Mouse (Mus musculus) retina, postnatal 1 day (tissue): ENCODE measurements at regions not wholly inside any gene's neighbourhood (a gene's known extent, or its start where the extent isn't known, plus 50 kb on each side); places are given as distances from the start of the nearest gene placed in this dataset.

Experiments
- DNase-seq: peaks from one replicate; pipeline ENCODE4 v3.0.0-alpha.2; 2012

DNA sequence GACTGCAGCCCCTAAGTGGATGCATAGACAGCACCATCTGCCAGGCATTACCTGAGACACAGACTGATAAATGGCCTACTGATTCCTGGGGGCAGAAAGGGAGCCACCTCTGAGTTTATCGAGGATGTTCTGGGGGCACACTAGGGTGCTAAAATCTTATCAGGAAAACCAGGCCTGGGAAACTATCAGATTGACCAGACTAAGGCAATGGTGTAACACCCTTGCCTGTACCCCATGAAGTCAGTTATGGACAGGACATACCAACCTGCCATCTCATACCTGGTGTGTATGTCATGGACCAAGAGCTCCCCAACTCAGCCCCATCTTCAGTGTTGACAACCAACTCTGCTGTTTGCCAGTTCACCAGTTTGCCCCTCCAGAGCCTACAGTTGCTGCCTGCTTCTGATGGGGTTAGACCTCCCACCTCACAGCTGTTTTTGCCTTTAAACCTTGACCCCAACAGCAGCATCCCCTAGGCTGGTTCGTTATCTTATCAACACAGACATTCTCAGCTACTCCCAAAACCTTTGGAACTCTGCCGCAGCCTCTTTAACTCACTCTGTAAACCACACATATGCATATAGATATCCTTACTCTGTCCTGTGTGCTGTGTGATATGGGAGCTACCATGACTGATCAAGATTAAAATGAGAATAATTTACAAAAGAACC lies 83.6 kb upstream of the Irs2 start:
- DNase-seq: no peak

GRCm38 (mm10) chr8:11088946-11089665 lies 80.8 kb upstream of the Irs2 start:
- DNase-seq: no peak

DNA sequence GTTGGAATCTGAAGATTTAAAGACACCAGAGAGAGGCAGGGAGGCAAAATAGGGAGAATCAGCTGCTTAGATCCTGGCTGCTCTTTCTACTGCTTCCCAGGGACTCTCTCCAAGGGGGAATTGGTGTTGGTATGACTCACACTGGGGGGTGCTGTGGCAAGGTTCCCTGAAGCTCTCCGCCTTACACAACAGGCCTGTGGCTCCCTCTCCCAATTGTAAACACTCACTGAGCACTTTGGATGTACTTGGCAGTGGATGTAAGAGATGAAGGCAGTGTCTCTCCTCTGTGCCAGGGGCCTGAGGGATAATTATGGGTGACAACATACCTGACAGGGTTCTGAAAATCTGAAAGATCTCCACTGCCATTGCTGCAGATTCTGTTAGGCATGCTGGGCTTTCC lies 77.0 kb upstream of the Irs2 start:
- no peak for DNase-seq

DNA sequence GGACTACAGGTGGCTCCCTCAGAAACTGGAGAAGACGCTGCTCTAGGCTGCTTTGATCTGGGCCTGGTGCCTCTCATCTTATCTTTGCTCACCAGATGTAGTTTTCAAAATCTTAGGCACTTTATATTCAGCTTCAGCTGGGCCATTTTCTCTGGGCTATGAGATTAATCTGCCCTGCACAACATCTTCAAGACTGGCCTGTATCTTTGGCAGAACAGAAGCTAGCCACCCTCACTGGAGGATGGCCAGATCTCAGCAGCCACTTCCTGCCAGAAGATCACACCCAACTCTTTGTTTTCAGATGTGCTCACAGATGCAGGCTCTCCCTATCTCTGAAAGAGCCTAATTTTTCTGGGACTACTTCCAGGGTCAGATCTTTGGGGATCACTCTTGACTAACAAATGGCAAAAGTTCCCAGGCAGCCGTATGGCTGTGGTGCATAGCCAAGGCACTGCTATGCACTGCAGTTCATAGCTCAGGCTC lies 75.8 kb upstream of the Irs2 start:
- no peak for DNase-seq

DNA sequence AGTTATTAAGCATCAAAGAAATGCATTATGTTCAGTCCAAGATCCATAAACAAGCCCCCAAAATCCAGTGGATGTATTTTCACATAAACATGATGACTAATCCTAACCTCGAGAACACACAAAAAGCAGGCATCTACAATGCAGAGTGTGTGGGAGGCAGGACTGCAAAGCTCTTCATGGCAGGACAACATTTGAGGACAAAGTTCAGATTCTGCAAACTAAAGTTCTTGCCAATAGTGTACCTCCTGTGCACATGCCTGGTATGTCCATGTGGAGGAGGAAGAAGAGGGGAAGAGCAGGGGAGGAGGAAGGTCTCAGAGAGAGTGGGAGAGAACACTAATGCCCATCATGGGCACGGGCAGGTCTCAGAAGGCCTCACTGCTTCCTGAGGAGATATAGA lies 72.6 kb upstream of the Irs2 start:
- no peak for DNase-seq

- DNase-seq: no peak
These were observed 71.5 kb upstream of the Irs2 start for GRCm38 (mm10) chr8:11079805-11080204.

DNA sequence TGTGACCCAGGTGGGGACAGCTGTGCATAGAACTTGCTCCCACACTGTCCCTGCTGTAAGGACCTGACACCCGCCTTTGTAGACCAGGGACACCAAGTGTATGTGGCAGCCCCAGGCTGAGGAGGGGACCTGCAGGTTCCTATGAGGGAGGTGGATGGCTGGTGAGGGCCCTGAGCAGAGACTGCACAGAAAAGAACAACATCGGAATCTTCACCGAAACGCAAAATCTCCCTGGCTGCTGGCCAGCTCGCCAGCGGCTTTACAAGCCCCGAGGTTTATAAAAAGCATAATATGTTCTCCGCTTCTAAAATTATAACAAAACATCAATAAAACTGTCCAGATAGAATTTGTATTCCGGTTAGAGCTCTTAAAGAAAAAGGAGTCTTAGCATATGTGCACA lies 68.9 kb upstream of the Irs2 start:
- DNase-seq: no peak

- DNase-seq: peak; percentile 8
These were observed 62.9 kb upstream of the Irs2 start for GRCm38 (mm10) chr8:11071162-11071561.

- DNase-seq: no peak
These were observed 59.2 kb upstream of the Irs2 start for GRCm38 (mm10) chr8:11067450-11067849.

DNA sequence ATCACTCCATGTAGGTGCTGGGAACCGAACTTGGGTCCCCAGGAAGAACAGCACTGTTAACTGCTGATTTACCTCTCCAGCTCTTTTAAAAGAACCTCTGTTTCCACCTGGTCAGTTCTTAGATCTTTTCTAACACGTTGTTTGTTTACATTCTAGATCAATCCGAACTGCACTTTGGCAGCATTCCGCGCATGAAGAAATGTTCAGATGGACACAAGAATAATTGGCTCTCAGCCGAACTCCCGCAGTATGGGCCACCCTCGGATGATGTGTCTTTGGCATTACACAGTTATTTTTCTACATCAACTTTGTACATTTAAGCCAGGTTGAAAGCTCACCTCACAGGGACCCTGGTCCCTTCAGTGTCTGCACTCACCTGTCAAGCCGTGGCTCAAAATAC lies 57.7 kb upstream of the Irs2 start:
- no peak for DNase-seq

DNA sequence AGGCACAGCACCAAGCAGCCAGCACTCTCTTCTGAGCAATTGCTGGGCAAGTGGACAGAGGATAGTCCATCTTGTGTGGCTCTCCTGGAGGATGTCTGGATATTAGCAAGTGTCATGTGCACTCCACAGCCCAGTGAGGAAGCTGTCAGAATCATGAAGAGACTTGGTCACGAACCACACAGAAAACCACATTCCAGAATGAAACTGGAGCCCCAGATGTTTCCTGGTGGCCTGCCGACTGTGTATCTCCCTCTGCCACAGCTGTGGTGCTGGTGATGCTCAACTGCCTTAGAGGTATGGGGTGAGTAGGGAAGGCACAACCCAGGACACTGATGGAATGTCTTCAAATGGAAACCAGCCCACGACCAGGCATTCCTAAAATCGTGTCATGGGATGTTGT lies 57.0 kb upstream of the Irs2 start:
- DNase-seq: no peak

- no peak for DNase-seq
These were observed 54.8 kb upstream of the Irs2 start for GRCm38 (mm10) chr8:11063058-11063457.

DNA sequence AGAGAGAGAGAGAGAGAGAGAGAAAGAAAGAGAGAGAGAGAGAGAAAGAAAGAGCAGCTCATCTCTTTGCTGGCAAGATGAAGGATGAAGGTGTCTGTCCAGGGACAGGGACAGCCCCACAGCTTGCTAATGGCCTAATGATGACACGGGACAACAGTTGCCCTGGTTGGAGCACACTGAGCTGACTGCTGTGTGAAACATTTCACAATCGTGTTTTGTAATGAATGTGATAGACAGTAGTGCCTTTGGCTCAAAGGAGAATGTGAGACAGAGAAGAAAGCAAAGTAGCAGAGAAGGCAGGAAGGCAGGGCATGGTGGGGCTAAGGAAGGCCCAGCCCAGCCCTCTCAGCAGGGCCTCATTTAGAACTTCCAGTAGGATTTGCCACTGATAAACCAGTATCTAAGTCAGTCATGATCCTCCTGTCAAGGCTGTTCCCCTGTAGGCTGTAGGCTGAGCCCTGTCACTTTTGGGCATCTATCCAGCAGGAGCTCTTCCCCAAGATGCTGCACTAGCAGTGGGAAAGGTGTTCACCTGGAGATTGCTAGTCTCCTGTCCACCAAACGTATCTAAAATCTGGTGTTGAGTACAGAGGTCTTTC lies 54.2 kb upstream of the Irs2 start:
- DNase-seq: no peak

- DNase-seq: no peak
These were observed 53.5 kb upstream of the Irs2 start for GRCm38 (mm10) chr8:11061711-11062110.

DNA sequence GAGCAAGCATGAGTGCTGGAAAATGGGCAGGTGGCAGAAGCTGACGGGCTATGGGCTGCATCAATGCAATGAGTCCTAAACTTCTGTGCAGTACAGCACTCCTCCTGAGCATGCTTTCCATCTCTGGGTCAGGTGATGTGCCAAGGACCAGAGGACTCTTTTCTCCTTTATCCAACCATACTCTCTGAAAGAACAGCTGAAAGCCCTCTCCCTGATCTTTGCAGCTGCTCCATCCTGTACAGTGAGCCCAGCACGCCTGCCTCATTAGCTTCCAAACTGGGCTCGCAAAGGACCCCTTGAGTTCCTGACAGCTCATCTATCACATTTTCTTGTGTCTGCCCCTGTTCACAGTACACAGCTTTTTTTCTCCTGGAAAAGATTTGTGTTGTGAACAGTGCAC lies 52.3 kb upstream of the Irs2 start:
- no peak for DNase-seq

DNA sequence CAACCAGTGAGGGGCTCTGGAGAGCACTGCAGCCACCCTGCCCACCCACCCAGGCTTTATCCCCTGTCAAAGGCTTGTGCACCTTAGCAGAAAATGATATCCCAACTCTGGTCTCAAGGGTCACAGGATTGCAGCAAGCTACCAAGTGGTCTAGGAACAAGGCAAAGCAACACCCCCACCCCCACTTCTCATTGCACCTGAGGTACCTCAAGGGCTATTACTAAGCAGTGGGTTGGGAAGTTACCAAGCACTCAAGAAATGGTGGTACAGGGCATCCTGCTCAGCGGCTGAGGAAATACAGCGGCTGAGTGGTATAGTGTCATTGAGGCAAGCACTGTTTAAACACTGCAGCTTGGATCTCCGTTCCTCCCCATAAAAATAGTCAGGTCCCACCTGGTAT lies 50.1 kb upstream of the Irs2 start:
- no peak for DNase-seq
